ENCODE assay signal across 13 mouse cellular contexts in the genomic region with DNA sequence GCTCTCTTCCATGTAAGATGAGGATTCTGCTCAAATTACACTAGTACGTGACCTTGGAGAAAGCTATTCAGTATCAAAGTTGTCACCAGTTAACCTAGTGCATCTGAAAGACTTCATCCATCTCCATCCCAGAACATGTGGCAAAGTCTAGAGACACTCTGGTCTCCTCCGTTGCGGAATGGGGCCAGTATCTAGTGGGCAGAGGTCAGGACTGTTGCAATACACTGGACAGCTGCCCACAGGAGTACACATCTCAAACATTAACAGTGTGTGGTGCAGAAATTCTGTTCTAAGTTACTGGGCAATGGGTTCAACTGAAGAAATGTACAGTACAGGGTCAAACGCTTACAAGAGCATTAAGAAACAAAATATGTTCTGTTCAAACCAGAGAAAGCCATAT. TPM values are rescaled to one million over a fixed set of nuclear protein-coding genes. Genes with fewer than 3 reads are reported as not detected.
DNase-seq lines count a peak whose midpoint lies in the region; ATAC-seq and TF ChIP-seq lines count a peak whose summit lies in the region.
"Had no signal": no experiment of that assay in that cellular context is flagged by ENCODE, and none has a peak within 500 bp of the region (broad histone marks: within the 10 kb centered on the region; RNA-seq: fewer than 3 reads in every experiment).

No protein-coding gene starts in this region.

- H3K27me3 ChIP-seq in spleen, adult 2 months (ENCODE audit: control insufficient read depth, insufficient read depth, low read length), result no peaks in the 10 kb centered on the region
- no peaks in the 10 kb centered on the region for H3K27me3 ChIP-seq in liver, postnatal 0 days (ENCODE audit: insufficient read depth, low read length)
- no peaks in the 10 kb centered on the region for H3K27me3 ChIP-seq in limb, embryonic 10.5 days (ENCODE audit: low read depth, poor library complexity, severe bottlenecking)
- H3K27me3 ChIP-seq: limb, embryonic 15.5 days; midbrain, embryonic 12.5 days had no signal

- H3K4me3 ChIP-seq in spleen, adult 2 months (ENCODE audit: extremely low read depth, insufficient read depth, insufficient read length), result no peak overlapping the region
- no peak overlapping the region for H3K4me3 ChIP-seq in liver, postnatal 0 days (ENCODE audit: low read depth, low read length)
- H3K4me3 ChIP-seq in limb, embryonic 10.5 days, result no peak overlapping the region
- H3K4me3 ChIP-seq: heart, adult 2 months; limb, embryonic 15.5 days; midbrain, embryonic 12.5 days had no signal

- peaks cover 5% of the 10 kb centered on the region for H3K36me3 ChIP-seq in spleen, adult 2 months (ENCODE audit: control insufficient read depth, insufficient read depth, low read length)
- H3K36me3 ChIP-seq in liver, postnatal 0 days (replicated peaks; ENCODE audit: insufficient read depth, low read length), result peaks cover 16% of the 10 kb centered on the region
- peaks cover 13% of the 10 kb centered on the region for H3K36me3 ChIP-seq in limb, embryonic 10.5 days

- peaks cover 39% of the 10 kb centered on the region; the same call in 1 of the 2 replicates for H3K4me1 ChIP-seq in spleen, adult 2 months (ENCODE audit: control insufficient read depth, insufficient read depth, insufficient read length)
- H3K4me1 ChIP-seq in liver, postnatal 0 days (ENCODE audit: insufficient read depth), result peaks cover 65% of the 10 kb centered on the region
- peaks cover 16% of the 10 kb centered on the region; the same call in 1 of the 2 replicates for H3K4me1 ChIP-seq in limb, embryonic 10.5 days
- H3K4me1 ChIP-seq: midbrain, embryonic 12.5 days had no signal

- TF ChIP-seq CTCF in spleen, adult 2 months (IDR thresholded peaks at IDR 0.05; ENCODE audit: extremely low read depth, insufficient read depth, insufficient read length, insufficient replicate concordance), result no peak
- TF ChIP-seq CTCF in liver, postnatal 0 days (IDR thresholded peaks at IDR 0.05; ENCODE audit: low read depth), result no peak

- TF ChIP-seq EP300 in liver, postnatal 0 days (IDR thresholded peaks at IDR 0.05; ENCODE audit: low read depth), result peak; percentile 64; the same call in 1 of the 2 replicates

- no peak for DNase-seq in spleen, adult 2 months (ENCODE audit: low read depth in 1 of 2, low spot score in 2 of 2)
- DNase-seq in spleen, postnatal 4 days (ENCODE audit: low spot score in 2 of 2), result no peak
- peak; percentile 94 for DNase-seq in kidney, adult 9 months
- DNase-seq in liver, postnatal 0 days, result peak; percentile 77
- DNase-seq in limb, embryonic 10.5 days (ENCODE audit: low spot score), result no peak
- DNase-seq in right cerebral cortex, postnatal 14 days, result no peak
- DNase-seq in thymus, postnatal 10 days (ENCODE audit: low spot score in 2 of 2), result no peak
- DNase-seq: cerebellum, adult 9-10 months; embryo, embryonic 11 days; layer of hippocampus, postnatal 36 days had no signal

- WGBS in spleen, adult 2 months, result 92% methylated on average over 4 of the region's 4 CpGs
- 62% methylated on average over 4 of the region's 4 CpGs for WGBS in liver, postnatal 0 days (ENCODE audit: insufficient replicate concordance)
- 80% methylated on average over 4 of the region's 4 CpGs for WGBS in limb, embryonic 10.5 days

- 0 out of 2 replicates have a peak overlapping the region, but pooled peaks have one; percentile 7 for H3K4me2 ChIP-seq in liver, postnatal 0 days (ENCODE audit: low read depth, low read length)
- H3K4me2 ChIP-seq: limb, embryonic 15.5 days; midbrain, embryonic 12.5 days had no signal

- peak; percentile 88 for ATAC-seq in liver, postnatal 0 days

- H3K9ac ChIP-seq in liver, postnatal 0 days (replicated peaks), result no peak overlapping the region
- H3K9ac ChIP-seq: limb, embryonic 15.5 days; midbrain, embryonic 12.5 days had no signal

- no peak for TF ChIP-seq POLR2A in spleen, adult 2 months (IDR thresholded peaks at IDR 0.05; ENCODE audit: low read depth, low read length)

- H3K27ac ChIP-seq in spleen, adult 2 months (ENCODE audit: insufficient read depth, low read length), result peak overlapping the region; percentile 59; the same call in 1 of the 2 replicates
- peak overlapping the region; percentile 53 for H3K27ac ChIP-seq in liver, postnatal 0 days (ENCODE audit: low read depth)
- H3K27ac ChIP-seq in limb, embryonic 10.5 days, result no peak overlapping the region
- H3K27ac ChIP-seq: heart, adult 2 months; limb, embryonic 15.5 days; midbrain, embryonic 12.5 days had no signal

- no peaks in the 10 kb centered on the region for H3K9me3 ChIP-seq in liver, postnatal 0 days (ENCODE audit: low read length)
- no peaks in the 10 kb centered on the region for H3K9me3 ChIP-seq in limb, embryonic 10.5 days (replicated peaks)
- H3K9me3 ChIP-seq: limb, embryonic 15.5 days; midbrain, embryonic 12.5 days had no signal

RNA-seq across cellular contexts. Expression of a gene that starts 25.0 kb away (rescaled TPM):
- 30.9 and 38.3 TPM in 2 replicates for polyA plus RNA-seq in spleen, adult 2 months (2012; rRNA removed)
- 5.7 and 6.5 TPM in 2 replicates for polyA plus RNA-seq in liver, postnatal 0 days (2015; fragmentation: Nextera tagmentation; extraction: Ambion mirVana)
- polyA plus RNA-seq in limb, embryonic 10.5 days (2016; fragmentation: Nextera tagmentation; extraction: Ambion mirVana), result 32.0 and 38.2 TPM in 2 replicates

Comparison
In these comparisons a context has a peak if more than half of its experiments do, and no peak if none do; other contexts are left out.
1. DNase-seq: peak in kidney, adult 9 months (single experiment) and liver, postnatal 0 days (single experiment); none in spleen, adult 2 months (0 of 2), spleen, postnatal 4 days (0 of 2), limb, embryonic 10.5 days (single experiment), right cerebral cortex, postnatal 14 days (single experiment) and thymus, postnatal 10 days (0 of 2).